Mouse (Mus musculus) T-cell, adult 66 days (primary cell): Measurements from ENCODE around the gene Galnt18. TPM values are rescaled to one million over a fixed set of nuclear protein-coding genes. Genes with fewer than 3 reads are reported as not detected.

Source experiments
- total RNA-seq, 2 experiments: library from RNA; stranded (reverse); gene quantifications; 3 replicates in 1 of 2; 4 replicates in 1 of 2; pipeline ENCODE4 v1.2.4; 2023

The Galnt18 gene
- total RNA-seq, result not detected

DNA sequence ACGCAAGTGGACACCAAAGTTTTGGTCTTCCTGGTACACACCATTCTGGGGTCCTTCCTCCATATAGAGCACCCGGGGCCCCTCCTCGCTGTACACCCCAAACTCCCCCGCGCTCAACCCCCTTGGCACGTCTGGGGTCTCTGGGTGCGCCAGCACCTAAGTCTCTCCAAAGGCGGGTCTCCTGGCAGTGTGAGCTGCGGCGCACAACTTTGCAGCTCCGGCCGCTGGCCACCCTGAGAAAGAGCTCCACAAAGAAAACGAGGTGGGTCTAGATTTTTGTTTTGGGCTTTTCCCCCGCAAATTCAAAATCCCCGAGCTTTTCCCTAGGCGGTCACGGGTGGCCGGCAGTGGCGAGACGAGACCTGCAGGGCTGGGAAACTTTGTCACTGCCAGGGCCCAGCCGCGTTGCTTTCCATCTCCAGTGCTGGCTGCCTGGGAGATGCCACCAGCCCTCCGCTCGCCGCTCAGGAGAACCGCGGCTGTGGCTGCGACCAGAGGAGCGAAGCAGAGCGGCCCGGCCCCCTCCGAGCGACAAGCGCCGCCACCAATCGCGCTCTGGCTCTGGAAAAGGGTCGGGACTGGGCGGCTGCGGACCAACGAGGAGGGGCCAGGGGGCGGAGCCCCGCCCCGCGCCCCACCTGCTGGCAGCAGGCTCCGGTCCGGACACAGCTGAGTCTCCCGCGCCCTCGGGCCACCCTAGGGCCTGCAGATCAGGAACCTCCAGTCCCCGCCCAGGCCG lies at the start of gene Galnt18:
Gene Galnt18 (minus strand): TSS at position 474 of the 739 bp plus-strand sequence.

Other genes with a start within 250 kb of the Galnt18 start
- gene Usp47, start 243.5 kb upstream of the Galnt18 start, total RNA-seq, result 10 to 100 TPM; 69.3 to 69.4 TPM